Mouse (Mus musculus) olfactory bulb, adult 2 months (tissue): Measurements from ENCODE around the gene Mgat5b.

Source experiments
- CTCF ChIP-seq: fragments of 200-500 bp; IDR thresholded peaks from 2 replicates; pipeline ENCODE4 v1.5.1; 2012; ENCODE audit warnings: low read depth, mild to moderate bottlenecking, low read length, moderate library complexity; ENCODE audit not compliant: insufficient read depth
- POLR2A ChIP-seq: fragments of 200-500 bp; IDR thresholded peaks from 2 replicates; pipeline ENCODE4 v1.6.1; 2012; ENCODE audit warnings: mild to moderate bottlenecking, low read depth, low read length, moderate library complexity; ENCODE audit not compliant: insufficient read depth

GRCm38 (mm10) chr11:116913573-116913972, 5.1 kb upstream of the Mgat5b start:
- TF ChIP-seq CTCF: no peak
- no peak for TF ChIP-seq POLR2A
